Mouse (Mus musculus): Measurements from ENCODE around the gene Trat1. TPM values are rescaled to one million over a fixed set of nuclear protein-coding genes. Genes with fewer than 3 reads are reported as not detected.

Gene Trat1
- total RNA-seq (2021), result under 1 TPM in 1 of 2 experiments, not detected in 1; 0.18 TPM

DNA sequence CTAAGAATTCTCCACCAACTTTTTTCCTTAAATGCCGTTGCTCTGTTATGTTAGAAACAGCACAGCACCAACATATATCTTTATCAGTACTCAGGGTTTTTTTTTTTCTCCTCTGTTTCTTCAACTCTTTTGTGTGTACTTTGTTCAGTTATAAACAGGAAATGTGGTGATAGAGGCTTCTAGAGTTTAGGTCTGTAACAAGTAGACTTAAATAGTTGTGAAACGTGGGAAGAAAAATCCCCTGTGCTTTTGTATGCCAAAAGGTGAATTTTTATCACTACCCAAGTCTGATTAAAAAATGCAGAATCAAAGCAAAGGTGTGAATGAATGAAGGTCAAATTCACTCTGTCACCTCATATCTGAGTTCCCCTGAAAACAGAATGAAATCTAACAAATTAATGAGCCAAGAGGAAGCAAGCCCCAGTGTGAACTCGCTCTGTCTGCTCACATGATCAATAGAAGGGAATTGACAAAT is at the start of gene Trat1:
Trat1 (minus strand) TSS at position 51 of the 475 bp plus-strand sequence.
- intact Hi-C loops (cut with DNase I), result no loop called here
- DNase-seq (ENCODE audit: low spot score in 2 of 2), result no peak

DNA sequence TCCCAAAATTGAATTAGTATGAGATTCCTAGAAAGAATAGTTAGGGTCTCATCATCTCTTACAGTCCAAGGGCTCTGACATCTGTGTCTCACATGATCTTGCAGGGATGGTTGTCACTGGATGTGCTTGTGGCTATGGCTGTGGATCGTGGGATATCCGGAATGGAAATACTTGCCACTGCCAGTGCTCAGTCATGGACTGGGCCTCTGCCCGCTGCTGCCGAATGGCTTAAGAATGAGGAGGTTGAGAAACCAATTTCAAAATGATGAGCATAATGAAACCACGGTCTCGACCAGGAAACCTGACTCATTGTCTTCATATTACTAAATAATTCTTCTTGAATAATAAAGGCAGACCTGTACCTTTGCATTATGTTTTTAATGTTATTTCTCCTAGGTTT is 46.7 kb upstream of the Trat1 start:
- intact Hi-C loops (cut with DNase I), result no loop called here
- DNase-seq (ENCODE audit: low spot score in 2 of 2), result no peak

- DNase-seq (ENCODE audit: low spot score in 2 of 2), result no peak
- intact Hi-C loops (cut with DNase I), result no loop called here
Measured at GRCm38 (mm10) chr16:48816695-48817094, 44.9 kb upstream of the Trat1 start, which contains the start of gene Retnlb. TSS of gene Retnlb (plus strand) at chr16:48816856.

- DNase-seq (ENCODE audit: low spot score in 2 of 2), result no peak
- intact Hi-C loops (cut with DNase I), result no loop called here
Measured at GRCm38 (mm10) chr16:48811881-48812436, 40.1 kb upstream of the Trat1 start.

GRCm38 (mm10) chr16:48809374-48809773 is 37.6 kb upstream of the Trat1 start:
- DNase-seq (ENCODE audit: low spot score in 2 of 2), result no peak
- intact Hi-C loops (cut with DNase I), result no loop called here

GRCm38 (mm10) chr16:48806521-48806920 is 34.7 kb upstream of the Trat1 start:
- intact Hi-C loops (cut with DNase I), result no loop called here
- no peak for DNase-seq (ENCODE audit: low spot score in 2 of 2)

DNA sequence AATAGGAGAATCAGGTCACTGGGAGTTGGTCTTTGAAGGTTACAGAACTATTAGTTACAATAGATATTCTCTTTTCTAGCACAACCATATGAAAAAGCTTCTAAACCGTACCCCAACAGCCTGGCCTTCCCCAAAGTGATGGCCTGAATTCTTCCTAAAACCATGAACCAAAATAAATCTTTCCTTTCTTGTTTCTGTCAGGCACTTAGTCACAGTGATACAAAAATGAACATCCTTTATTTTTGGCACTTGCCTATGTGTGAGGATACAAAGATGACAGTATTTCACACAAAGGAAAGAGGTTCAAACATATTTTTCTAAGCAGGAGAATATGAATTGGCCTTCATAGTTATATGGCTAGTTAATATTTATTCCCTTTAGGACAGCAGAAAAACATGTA is 33.6 kb upstream of the Trat1 start:
- intact Hi-C loops (cut with DNase I), result no loop called here

DNA sequence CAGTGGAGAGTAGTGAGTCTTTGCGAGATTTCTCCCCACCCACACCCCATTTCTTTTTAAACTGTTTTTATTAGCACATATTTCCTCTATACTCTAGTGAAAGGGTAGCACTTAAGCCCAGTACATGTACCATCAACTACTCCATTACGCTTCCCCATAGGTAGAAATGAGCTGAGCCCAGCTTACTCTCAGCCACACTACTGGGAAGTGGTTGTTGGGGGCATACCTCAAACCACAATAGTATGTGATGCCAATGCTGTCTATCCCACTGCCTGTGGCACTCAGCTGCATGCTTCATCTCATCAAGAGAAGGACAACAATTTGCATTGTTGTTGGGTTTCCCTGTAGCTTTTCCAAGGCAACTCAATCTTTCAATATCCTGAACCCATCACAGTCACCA is 29.1 kb upstream of the Trat1 start:
- DNase-seq (ENCODE audit: low spot score in 2 of 2), result no peak
- intact Hi-C loops (cut with DNase I), result no loop called here

More for the DNA sequence above, 33.6 kb upstream of the Trat1 start:
- peak in 1 of 2 experiments; percentile 49 for DNase-seq (ENCODE audit: low spot score in 2 of 2)

- intact Hi-C loops (cut with DNase I), result no loop called here
- DNase-seq (ENCODE audit: low spot score in 2 of 2), result no peak
Measured at GRCm38 (mm10) chr16:48799470-48799869, 27.6 kb upstream of the Trat1 start.

GRCm38 (mm10) chr16:48798285-48798684 is 26.5 kb upstream of the Trat1 start:
- intact Hi-C loops (cut with DNase I), result no loop called here
- DNase-seq (ENCODE audit: low spot score in 2 of 2), result no peak

GRCm38 (mm10) chr16:48788704-48789185 is 16.9 kb upstream of the Trat1 start:
- intact Hi-C loops (cut with DNase I), result no loop called here
- no peak for DNase-seq (ENCODE audit: low spot score in 2 of 2)

- DNase-seq (ENCODE audit: low spot score in 2 of 2), result no peak
- intact Hi-C loops (cut with DNase I), result no loop called here
Measured at GRCm38 (mm10) chr16:48786258-48786657, 14.4 kb upstream of the Trat1 start.

DNA sequence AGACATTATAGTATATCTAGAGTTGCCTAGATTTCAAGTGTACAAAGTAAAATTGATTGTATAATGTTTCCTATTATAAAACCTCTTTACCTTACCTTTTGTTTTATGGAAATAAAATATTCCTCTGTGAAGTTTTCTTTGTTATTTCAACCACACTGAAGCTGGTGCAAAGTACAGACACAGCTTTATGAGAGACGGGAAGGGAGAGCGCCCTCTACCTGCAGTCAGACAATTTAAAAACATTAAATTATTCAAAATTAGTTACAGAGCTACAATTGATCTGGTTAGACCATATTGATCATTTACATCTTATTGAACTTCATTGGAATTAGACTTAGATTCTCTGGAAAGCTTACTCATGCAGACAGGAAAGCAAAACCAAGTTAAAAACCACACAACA is 5.4 kb upstream of the Trat1 start:
- no peak for DNase-seq (ENCODE audit: low spot score in 2 of 2)
- intact Hi-C loops (cut with DNase I), result no loop called here

GRCm38 (mm10) chr16:48769183-48769582 is 2.6 kb downstream of the Trat1 start:
- DNase-seq (ENCODE audit: low spot score in 2 of 2), result no peak

GRCm38 (mm10) chr16:48760643-48761481 is 11.0 kb downstream of the Trat1 start:
- no peak for DNase-seq (ENCODE audit: low spot score in 2 of 2)
- intact Hi-C loops (cut with DNase I), result no loop called here

More at GRCm38 (mm10) chr16:48769183-48769582, 2.6 kb downstream of the Trat1 start:
- intact Hi-C loops (cut with DNase I), result no loop called here

GRCm38 (mm10) chr16:48750145-48750827 is 21.5 kb downstream of the Trat1 start:
- intact Hi-C loops (cut with DNase I), result no loop called here
- DNase-seq (ENCODE audit: low spot score in 2 of 2), result peak; percentile 3 to 26

- intact Hi-C loops (cut with DNase I), result no loop called here
- DNase-seq (ENCODE audit: low spot score in 2 of 2), result no peak
Measured at GRCm38 (mm10) chr16:48745418-48745817, 26.4 kb downstream of the Trat1 start.

DNA sequence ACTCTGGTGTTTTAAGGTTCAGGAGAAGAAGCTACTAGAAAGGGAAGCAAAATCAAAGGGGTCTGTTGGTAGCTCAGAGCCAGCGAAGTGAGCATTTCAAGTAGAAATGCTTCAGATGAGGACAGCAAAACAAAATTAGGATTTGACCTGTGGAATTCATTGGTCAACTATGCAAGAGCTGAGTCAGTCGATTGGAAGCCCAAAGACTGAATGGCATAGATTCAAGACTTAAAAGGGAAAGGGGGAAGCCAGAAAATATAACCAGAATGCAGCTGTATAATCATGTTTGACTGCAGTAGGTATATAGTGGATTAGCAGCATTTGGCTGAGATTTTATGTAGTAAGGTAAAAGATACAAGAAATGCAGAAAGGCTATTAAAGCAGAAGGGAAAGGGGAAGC is 26.8 kb downstream of the Trat1 start:
- no peak for DNase-seq (ENCODE audit: low spot score in 2 of 2)
- intact Hi-C loops (cut with DNase I), result no loop called here

- intact Hi-C loops (cut with DNase I), result no loop called here
- no peak for DNase-seq (ENCODE audit: low spot score in 2 of 2)
Measured at GRCm38 (mm10) chr16:48741549-48741948, 30.3 kb downstream of the Trat1 start.

- intact Hi-C loops (cut with DNase I), result no loop called here
- DNase-seq (ENCODE audit: low spot score in 2 of 2), result no peak
Measured at GRCm38 (mm10) chr16:48739974-48740373, 31.8 kb downstream of the Trat1 start.

All from left cerebral cortex, postnatal 25 days (tissue).